Mouse (Mus musculus) G1E (cell line): ENCODE measurements at regions not wholly inside any gene's neighbourhood (a gene's known extent, or its start where the extent isn't known, plus 50 kb on each side); places are given as distances from the start of the nearest gene placed in this dataset.

ENCODE experiments used
- ATAC-seq: 2 replicates; pipeline ENCODE4 v1.8.0; 2016; ENCODE audit warnings: mild to moderate bottlenecking; ENCODE audit not compliant: insufficient number of reproducible peaks, poor library complexity, low FRiP score, severe bottlenecking; ENCODE audit errors: extremely low read depth
- DNase-seq: peaks from one replicate; pipeline ENCODE4 v3.0.0; 2012; ENCODE audit warnings: low spot score
- H3K27me3 ChIP-seq: 2 replicates; pipeline ENCODE4 v1.6.1; 2012; ENCODE audit warnings: mild to moderate bottlenecking, low read length, inconsistent platforms; ENCODE audit not compliant: insufficient read depth
- H3K36me3 ChIP-seq: replicated peaks from 2 replicates; pipeline ENCODE3; 2012; ENCODE audit warnings: mild to moderate bottlenecking, inconsistent platforms
- H3K4me1 ChIP-seq: 2 replicates; pipeline ENCODE4 v1.6.1; 2012; ENCODE audit warnings: low read depth, low read length, inconsistent platforms, mixed read lengths; ENCODE audit not compliant: insufficient read depth
- H3K4me3 ChIP-seq: 2 replicates; pipeline ENCODE4 v1.5.1; 2012; ENCODE audit warnings: low read depth, mild to moderate bottlenecking, inconsistent platforms, low read length, moderate library complexity, mixed read lengths
- H3K9me3 ChIP-seq: replicated peaks from 2 replicates; pipeline ENCODE4 v1.6.1; 2012; ENCODE audit warnings: inconsistent platforms
- CTCF ChIP-seq: IDR thresholded peaks from 2 replicates; pipeline ENCODE4 v1.5.1; 2012; ENCODE audit warnings: low read depth, low read length, inconsistent platforms, mixed read lengths
- GATA1 ChIP-seq: IDR thresholded peaks from 2 replicates; pipeline ENCODE4 v1.6.1; 2012; ENCODE audit warnings: borderline replicate concordance, low read length, inconsistent platforms, mixed read lengths
- GATA2 ChIP-seq: IDR thresholded peaks from 2 replicates; pipeline ENCODE4 v1.6.1; 2012; ENCODE audit warnings: low read depth, low read length, inconsistent platforms, borderline replicate concordance
- POLR2AphosphoS5 ChIP-seq: IDR thresholded peaks from 2 replicates; pipeline ENCODE4 v1.6.1; 2012; ENCODE audit warnings: low read depth, low read length, inconsistent platforms; ENCODE audit not compliant: insufficient replicate concordance
- TAL1 ChIP-seq: conservative IDR thresholded peaks from 2 replicates; pipeline ENCODE4 v1.6.1; 2012; ENCODE audit warnings: low read depth, low read length, inconsistent platforms, mixed read lengths

DNA sequence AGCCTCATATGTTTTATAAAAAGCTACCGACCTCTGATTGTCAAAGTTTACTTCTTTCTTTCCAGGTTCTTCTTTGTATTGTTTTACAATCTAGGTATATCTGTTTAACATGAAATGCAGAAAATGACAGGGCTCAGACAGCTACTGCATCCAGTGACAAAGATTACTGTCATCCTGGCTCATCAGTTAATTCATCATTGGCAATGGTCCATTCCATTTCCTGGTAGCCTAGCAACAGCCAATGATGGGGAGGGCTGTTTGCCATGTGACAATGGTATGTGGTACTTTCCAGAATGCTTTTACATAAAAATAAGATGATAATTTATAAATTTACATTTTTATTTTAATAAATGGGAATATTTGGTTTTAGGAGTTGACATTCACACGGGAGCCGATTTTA lies 630.9 kb downstream of the Bcl11a start:
- H3K36me3 ChIP-seq, result no peaks in the 10 kb centered on the region
- no peak for DNase-seq
- no peaks in the 10 kb centered on the region for H3K9me3 ChIP-seq
- TF ChIP-seq TAL1, result no peak
- TF ChIP-seq CTCF, result no peak
- no peak for TF ChIP-seq GATA2
- no peak for TF ChIP-seq POLR2AphosphoS5
- TF ChIP-seq GATA1, result no peak
- no peak for ATAC-seq
- H3K27me3 ChIP-seq, result peaks cover 3% of the 10 kb centered on the region; the same call in 1 of the 2 replicates
- no peak overlapping the region for H3K4me3 ChIP-seq
- H3K4me1 ChIP-seq, result no peaks in the 10 kb centered on the region

DNA sequence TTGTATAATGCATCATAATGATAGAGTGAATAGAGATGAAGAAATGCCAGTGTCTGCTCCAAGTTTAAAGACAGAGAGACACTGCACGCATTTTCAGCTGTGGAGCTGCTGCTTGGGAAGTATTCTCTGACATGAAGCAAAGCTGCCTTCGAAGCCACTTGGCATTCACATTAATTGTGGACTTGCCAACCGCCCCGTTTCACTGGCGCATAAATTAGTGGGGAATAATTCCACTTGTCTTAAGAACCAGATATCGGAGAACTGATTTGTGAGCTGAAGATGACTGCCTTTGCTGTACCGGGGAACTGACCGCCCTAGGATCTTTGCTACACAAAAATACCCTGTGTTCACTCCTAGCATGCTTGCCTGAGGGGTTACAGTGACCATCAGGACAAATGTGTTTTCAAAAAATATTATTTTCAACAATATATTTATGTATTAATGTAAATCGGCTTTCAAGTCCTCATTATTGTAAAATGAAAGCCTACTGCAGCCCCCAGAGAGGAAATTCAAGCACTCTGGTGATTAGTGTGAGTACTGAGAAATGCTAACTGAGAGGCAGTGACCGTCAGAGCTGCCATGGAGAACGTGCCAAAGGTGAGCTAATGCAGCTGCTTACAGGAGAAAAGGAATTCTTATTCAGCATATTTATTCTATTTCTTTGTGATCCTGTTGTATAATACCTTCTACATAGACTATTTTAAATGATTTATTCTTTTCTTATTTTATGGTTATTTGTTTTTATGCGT lies 638.9 kb downstream of the Bcl11a start:
- Histone ChIP-seq H3K4me1 (no peaks in the 10 kb centered on the region), H3K4me3 (no peak overlapping the region), H3K9me3 (no peaks in the 10 kb centered on the region), H3K27me3 (peaks cover 7% of the 10 kb centered on the region; the same call in 1 of the 2 replicates), H3K36me3 (no peaks in the 10 kb centered on the region)
- ATAC-seq (no peak), DNase-seq (no peak)
- TF ChIP-seq TAL1 (no peak), GATA2 (no peak), POLR2AphosphoS5 (no peak), CTCF (no peak), GATA1 (no peak)

DNA sequence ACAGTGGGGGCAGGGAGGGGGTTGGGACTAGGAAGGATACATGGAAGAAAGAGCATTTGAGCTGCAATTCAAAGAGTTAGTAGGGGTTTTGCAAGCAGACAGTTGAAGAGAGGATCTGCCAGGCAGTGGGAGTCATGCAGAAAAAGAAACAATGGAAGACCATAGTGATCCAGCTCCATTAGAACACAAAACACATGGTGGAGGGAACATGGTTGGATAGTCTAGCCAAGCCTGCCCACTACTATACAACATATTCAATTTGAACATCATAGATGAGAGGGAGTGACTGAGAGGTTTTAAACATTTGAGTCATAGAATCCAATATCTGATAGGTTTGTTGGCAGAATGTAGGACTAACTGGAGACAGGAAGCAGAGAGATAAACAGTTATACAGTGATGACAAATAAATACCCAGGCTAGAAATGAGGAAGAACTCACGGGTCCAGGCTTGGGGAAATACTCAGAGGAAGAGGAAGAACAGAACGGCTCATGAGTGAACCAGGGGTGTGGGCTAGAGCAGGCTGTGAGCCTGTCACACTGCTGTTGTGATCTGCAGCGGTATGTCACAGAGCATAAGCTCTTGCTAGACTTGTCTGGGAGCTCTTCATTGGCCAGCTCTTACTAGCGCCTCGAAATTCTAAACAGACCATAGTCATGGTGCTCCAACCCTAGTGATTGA lies 646.5 kb downstream of the Bcl11a start:
- TF ChIP-seq TAL1 (no peak), GATA2 (no peak), GATA1 (no peak), CTCF (no peak), POLR2AphosphoS5 (no peak)
- Histone ChIP-seq H3K36me3 (no peaks in the 10 kb centered on the region), H3K4me3 (no peak overlapping the region), H3K4me1 (no peaks in the 10 kb centered on the region), H3K27me3 (peaks cover 7% of the 10 kb centered on the region; the same call in 1 of the 2 replicates), H3K9me3 (no peaks in the 10 kb centered on the region)
- ATAC-seq (no peak), DNase-seq (no peak)

DNA sequence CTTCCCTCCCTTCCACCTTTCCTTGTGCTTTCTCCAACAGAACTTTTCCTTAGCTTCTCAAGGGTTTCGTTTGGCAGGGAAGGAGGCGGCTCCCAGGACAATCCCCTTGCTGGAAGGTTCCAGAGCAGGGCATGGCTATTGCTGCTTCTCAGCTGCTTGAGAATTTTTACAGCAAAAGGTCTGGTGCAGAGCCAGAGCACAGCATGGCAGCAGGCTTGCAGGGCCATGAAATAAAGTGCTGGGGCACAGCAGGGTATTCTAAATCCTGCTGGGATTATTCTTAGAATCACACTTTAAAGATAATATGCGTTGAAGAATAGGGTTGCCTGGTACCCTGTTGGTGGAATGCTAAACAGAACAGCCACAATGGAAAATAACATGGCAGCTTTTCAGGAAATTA lies 648.5 kb downstream of the Bcl11a start:
- Histone ChIP-seq H3K36me3 (no peaks in the 10 kb centered on the region), H3K4me1 (no peaks in the 10 kb centered on the region), H3K9me3 (no peaks in the 10 kb centered on the region), H3K27me3 (peaks cover 3% of the 10 kb centered on the region; the same call in 1 of the 2 replicates), H3K4me3 (no peak overlapping the region)
- ATAC-seq (no peak), DNase-seq (no peak)
- TF ChIP-seq CTCF, result no peak
- TF ChIP-seq POLR2AphosphoS5, result no peak
- TF ChIP-seq GATA2, result no peak
- no peak for TF ChIP-seq GATA1
- no peak for TF ChIP-seq TAL1

DNA sequence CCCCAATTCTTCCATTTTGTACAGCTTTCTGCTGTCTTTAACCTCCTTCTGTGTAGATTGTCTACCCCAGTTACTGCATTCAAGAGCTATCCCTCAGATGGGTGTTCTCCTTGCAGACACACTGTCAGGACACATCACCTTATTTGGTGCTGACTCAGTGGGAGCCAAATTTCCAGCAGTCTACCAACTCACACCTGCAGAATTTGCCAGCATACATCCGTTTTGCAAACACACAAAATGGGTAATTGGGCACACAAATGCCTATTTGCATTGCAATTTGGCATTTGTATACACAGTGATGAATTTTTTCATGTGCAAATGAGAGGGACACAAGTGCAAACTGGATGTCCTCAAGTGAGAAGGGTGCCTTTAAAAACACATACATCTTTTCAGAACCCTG lies 649.5 kb downstream of the Bcl11a start:
- Histone ChIP-seq H3K4me3 (no peak overlapping the region), H3K4me1 (no peaks in the 10 kb centered on the region), H3K27me3 (peaks cover 4% of the 10 kb centered on the region; the same call in 1 of the 2 replicates), H3K36me3 (no peaks in the 10 kb centered on the region), H3K9me3 (no peaks in the 10 kb centered on the region)
- TF ChIP-seq GATA1 (no peak), TAL1 (no peak), POLR2AphosphoS5 (no peak), GATA2 (no peak)
- no peak for DNase-seq
- no peak for ATAC-seq

DNA sequence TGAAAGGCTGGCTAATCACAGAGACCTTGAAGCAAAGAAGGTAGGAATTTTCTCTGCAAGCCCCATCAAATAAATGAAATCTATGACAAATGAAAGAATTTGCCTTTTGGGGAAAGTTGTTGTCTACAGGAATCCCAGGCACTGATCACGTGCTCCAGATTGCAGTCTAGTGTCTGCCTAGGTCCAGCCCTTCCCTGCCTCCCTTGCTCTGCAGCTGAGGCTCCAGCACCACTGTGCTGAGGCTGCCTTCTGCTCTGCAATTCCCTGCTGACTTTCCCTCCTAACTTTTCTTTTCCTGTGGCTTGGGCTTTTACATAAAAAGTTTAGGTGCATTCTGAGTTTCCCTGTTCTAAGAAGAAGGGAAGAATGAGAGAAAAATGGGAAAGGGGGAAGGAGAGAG lies 653.6 kb downstream of the Bcl11a start:
- ATAC-seq, result no peak
- TF ChIP-seq GATA2 (no peak), POLR2AphosphoS5 (no peak), GATA1 (no peak), TAL1 (no peak), CTCF (no peak)
- Histone ChIP-seq H3K36me3 (no peaks in the 10 kb centered on the region), H3K4me1 (no peaks in the 10 kb centered on the region), H3K4me3 (no peak overlapping the region), H3K27me3 (peaks cover 2% of the 10 kb centered on the region; the same call in 1 of the 2 replicates), H3K9me3 (no peaks in the 10 kb centered on the region)
- DNase-seq, result no peak
